Mouse (Mus musculus) ovary, postnatal 14 days (tissue): ENCODE results near the gene Runx1.

ENCODE experiments used
- DNase-seq: peaks from one replicate; pipeline ENCODE4 v3.0.0; 2022; ENCODE audit warnings: low spot score

The Runx1 gene

GRCm38 (mm10) chr16:92653816-92654215, 172.1 kb downstream of the Runx1 start:
- DNase-seq = no peak

- no peak for DNase-seq
Observed at GRCm38 (mm10) chr16:92651256-92651655, 174.7 kb downstream of the Runx1 start.

GRCm38 (mm10) chr16:92646153-92646552, 179.8 kb downstream of the Runx1 start:
- no peak for DNase-seq

DNA sequence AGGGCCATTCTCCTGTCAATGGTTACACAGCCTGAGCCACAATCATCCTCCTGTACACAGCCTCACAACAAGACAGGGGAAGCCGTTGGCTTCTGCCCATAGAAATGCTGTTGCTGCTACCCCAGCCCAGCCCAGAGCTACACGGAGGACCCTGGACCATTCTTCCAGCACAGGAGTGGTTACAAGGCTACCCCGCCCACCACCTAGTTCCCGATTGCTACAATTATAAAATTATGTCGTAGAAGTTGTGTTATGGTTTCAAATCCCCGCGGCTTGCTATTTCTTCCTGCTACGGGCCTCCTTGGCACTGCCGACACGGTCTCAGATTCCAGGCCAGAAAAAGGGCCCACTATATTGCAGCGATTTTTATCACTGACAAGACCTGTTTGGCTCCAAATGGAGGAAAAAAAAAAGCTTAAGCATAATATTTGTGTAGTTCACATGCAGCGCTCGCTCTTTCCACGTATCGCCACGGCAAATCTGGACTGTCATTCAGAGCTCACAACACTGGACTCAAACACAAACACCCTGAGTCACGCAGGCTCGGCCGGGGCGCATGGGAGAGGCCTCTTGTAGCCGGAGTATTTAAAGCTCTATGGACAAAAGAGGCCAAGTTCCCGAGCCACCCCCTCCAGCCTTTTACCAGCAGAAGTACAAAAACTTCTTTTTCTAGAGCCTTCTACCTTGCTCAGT, 180.4 kb downstream of the Runx1 start:
- DNase-seq = no peak

DNA sequence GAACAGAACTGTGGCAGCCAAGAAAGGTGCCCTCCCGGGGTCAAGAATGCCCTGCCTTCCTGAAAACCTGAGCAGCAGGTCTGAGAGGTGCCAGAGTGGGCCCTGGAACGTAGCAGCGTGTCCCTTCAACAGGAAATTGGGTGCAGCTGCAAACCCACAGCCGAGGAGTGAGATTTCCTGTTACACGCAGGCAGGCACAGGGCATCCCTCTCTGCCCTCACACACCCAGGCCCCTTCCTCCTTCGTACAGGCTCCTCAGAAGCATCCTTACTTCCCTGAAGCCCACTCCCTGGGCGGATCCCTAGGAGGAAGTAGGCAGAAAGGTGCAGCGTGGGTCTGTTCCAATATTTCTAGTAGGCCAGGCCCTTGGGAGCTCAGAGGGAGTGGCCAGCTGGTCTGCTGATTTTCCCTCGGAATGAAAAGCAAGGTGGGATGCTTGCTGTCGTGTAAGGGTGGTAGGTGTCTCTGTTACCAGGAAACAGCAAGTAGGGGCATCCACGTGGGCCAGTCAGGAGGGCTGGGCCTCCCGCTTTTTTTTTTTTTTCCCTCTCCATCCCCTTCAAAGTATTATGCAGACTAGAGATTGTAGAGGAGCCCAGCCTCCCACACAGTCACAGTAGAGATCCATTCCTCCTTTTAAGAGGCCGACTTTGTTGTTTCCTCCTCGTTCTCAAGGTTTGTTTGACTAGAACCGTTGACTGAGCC, 181.1 kb downstream of the Runx1 start:
- no peak for DNase-seq

GRCm38 (mm10) chr16:92644315-92644714, 181.6 kb downstream of the Runx1 start:
- no peak for DNase-seq

DNA sequence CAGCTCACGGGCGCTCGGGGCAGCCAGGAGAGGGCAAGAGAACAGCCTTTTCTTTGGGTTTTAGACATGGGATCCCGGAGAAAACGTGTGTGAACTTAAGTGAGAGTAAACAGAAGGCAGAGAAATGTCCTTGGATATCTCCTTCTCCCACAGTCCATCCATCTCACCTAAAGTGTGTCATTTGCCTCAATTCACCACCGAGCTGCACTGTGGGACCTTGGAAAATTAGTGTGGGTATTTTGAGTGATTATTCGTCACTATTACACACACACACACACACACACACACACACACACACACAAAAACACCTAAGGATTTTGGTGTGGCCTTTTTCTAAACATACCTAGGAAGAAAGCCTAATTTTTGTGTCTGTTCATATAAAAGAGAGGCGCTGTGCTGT, 183.7 kb downstream of the Runx1 start:
- DNase-seq = no peak

DNA sequence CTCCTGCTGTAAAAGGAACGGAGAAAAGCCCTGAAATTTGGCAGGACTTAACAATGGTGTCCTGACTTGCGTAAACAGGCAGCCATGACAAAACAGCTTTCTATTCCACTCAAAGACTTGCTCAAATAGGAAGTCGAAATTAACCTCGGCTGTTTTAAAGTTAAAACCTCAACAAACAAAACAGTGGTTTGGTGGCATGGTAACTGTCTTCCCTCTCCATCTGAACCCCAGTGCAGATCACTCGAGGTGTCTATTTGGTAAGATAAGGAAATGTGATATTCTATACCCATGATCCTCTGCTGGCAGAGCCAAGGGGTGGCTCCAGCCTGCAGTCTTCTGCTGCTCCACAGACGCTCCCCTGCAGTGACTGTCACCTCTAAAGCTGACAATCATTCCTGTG, 184.9 kb downstream of the Runx1 start:
- no peak for DNase-seq

GRCm38 (mm10) chr16:92639093-92639492, 186.9 kb downstream of the Runx1 start:
- no peak for DNase-seq

DNA sequence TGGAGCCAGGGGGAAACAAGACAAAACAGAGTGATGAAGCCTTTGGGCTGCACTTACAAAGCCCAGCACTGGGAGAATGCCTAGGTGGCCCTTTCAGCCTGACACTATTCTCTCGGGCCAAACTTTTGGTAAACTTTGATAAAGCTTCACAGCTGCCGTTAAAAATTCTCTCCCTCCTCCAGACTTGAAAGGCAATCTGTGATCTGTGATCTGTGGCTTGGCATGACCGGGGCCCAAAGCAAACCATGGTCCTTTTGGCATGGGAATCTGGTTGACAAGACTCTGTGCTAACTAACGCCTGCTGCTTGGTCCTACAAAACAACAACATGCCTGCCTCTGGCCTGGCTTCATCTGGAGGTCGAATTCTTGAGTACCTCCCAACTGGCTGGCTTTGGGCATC, 188.9 kb downstream of the Runx1 start:
- no peak for DNase-seq

GRCm38 (mm10) chr16:92632115-92632763, 193.7 kb downstream of the Runx1 start:
- no peak for DNase-seq

GRCm38 (mm10) chr16:92631637-92632036, 194.3 kb downstream of the Runx1 start:
- no peak for DNase-seq

- DNase-seq = no peak
Observed at GRCm38 (mm10) chr16:92630950-92631349, 195.0 kb downstream of the Runx1 start.

- no peak for DNase-seq
Observed at GRCm38 (mm10) chr16:92629829-92630228, 196.1 kb downstream of the Runx1 start.

DNA sequence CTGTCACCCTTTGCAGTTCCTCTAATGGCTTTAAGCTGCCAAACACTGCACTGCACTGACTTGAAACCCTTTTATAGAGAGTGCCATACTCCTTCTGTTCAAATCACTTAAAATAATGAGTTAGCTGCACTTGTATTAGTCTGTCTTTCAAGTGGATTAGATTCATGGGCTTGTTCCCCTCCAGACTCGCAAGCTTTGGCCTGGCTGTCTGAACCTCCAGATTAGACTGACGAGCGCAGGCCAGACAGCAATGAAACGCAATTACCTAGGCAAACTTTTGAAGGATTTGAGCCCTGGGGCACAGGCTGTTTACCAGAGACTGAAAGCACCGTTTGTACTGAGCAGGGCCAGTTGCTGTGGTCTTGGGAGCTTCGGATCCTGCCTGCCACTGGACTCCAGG, 198.7 kb downstream of the Runx1 start:
- no peak for DNase-seq

GRCm38 (mm10) chr16:92623953-92624352, 202.0 kb downstream of the Runx1 start:
- DNase-seq = no peak

GRCm38 (mm10) chr16:92621859-92622258, 204.1 kb downstream of the Runx1 start:
- no peak for DNase-seq

DNA sequence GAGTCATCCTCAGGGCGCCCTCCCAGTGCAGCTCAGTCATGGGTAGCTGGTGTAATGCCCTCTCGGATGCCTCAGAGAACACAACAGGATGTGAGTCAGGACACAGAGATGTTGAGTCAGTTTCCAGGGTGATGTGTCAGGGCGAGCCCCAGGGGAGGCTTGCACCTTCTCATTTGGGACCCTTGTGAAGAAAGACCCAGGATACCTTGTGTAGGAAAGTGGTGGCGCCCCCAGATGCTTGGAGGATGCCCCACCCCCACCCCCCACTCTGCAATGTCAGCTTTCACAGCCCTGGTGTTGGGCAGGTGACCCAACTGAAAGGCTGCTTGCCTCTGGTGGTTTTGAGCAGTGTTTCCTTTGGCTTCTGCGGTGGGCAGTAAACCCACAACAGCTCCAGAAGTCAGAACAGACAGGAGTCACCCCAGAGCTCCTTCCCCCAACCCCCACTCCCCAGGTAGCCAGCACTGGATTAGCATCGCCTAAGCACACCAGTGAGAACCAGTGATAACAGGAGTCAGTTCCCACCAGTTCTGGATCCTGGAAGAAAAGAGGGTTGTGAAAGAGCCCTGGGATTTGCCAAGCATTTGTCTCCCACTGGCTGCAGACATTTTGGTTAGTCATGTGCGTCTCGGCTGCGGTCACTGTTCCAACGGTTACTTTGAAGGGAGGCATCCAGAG, 205.0 kb downstream of the Runx1 start:
- DNase-seq = no peak

DNA sequence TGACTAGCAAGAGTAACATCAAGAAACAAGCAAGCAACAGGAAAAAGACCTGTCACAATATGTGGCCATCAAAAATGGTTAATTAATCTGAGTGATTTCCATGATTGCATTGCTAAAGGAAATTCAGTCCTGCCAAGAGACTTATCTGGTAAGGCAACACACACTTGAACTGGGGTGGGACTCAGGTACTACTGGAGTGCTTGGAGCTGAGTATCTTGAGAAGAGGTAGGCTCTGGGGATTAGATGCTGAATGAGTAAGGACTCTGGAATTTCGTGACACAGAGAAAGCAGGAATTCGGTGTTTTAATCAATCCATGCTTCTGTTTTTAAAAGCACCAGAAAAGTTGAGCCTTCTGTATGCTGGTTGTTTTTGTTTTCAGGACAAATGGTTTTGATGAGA, 209.1 kb downstream of the Runx1 start:
- DNase-seq = no peak

- no peak for DNase-seq
Observed at GRCm38 (mm10) chr16:92615234-92615799, 210.6 kb downstream of the Runx1 start.

GRCm38 (mm10) chr16:92612546-92612945, 213.4 kb downstream of the Runx1 start:
- DNase-seq = no peak

GRCm38 (mm10) chr16:92611641-92612149, 214.3 kb downstream of the Runx1 start:
- no peak for DNase-seq
